Mouse (Mus musculus): Measurements from ENCODE around the gene Zic2.
"Not testable (repeated sequence)": the region's sequence is repeated elsewhere in the genome, so short reads cannot be mapped to it uniquely, and the experiment has no call there.

GRCm38 (mm10) chr14:122463734-122464341 lies 11.4 kb upstream of the Zic2 start:
- TF ChIP-seq POLR2A (IDR thresholded peaks at IDR 0.05; ENCODE audit: extremely low read depth, insufficient read depth, low read length); CTCF (IDR thresholded peaks at IDR 0.05; ENCODE audit: low read depth, low read length): not testable (repeated sequence)
